ENCODE assay signal across 12 mouse cellular contexts in the genomic region with DNA sequence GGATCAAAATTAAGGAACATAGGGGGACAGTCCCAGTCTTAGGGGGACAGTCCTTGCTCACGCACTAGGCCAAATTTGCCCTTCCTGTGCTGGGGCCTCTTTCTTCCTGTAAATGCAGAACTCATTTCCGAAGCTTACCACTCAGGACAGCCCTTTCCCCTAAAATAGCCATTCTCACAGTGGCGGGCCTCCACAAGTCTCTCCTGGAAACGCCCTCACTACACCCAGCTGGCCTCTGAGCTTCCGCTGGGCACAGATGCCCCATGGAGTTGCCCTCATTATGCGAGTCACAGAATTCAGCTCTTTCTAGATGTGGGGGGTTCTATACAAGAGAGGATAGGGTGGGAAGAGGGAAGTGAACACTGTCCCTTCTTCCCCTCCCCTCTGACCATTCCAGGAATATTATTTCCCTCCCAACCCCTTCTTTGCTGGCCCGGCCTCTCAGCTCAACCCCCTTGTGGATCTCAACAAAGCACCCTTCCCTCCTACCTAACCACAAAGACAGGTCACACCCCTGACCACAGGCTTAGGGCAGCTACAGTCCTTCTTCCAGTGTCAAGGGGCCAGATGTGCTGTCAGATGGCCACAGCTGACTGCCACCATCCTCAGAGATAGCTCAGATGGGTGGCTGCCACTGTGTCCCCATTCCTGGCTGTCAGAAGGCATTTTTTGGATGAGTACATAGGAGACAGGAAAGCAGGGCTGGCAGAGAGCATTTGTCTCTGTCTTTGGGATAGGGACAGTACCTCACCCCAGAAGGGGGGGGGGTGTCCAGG. TPM values are rescaled to one million over a fixed set of nuclear protein-coding genes. Genes with fewer than 3 reads are reported as not detected.
A peak's percentile ranks its signal among the peaks of the same experiment; 100 is the strongest.
DNase-seq lines count a peak whose midpoint lies in the region; ATAC-seq lines count a peak whose summit lies in the region.
"Had no signal": no experiment of that assay in that cellular context is flagged by ENCODE, and none has a peak within 500 bp of the region (broad histone marks: within the 10 kb centered on the region; RNA-seq: fewer than 3 reads in every experiment).

No protein-coding gene starts in this region.

- no peak overlapping the region for H3K4me2 ChIP-seq in hindbrain, embryonic 13.5 days
- H3K4me2 ChIP-seq: heart, embryonic 12.5 days; limb, embryonic 13.5 days had no signal

- H3K27ac ChIP-seq in hindbrain, embryonic 10.5 days = 0 out of 2 replicates have a peak overlapping the region, but pooled peaks have one; percentile 30
- H3K27ac ChIP-seq in hindbrain, embryonic 13.5 days = no peak overlapping the region
- H3K27ac ChIP-seq: layer of hippocampus, adult 2 months; limb, embryonic 13.5 days had no signal

- H3K9ac ChIP-seq in hindbrain, embryonic 13.5 days = no peak overlapping the region
- H3K9ac ChIP-seq: heart, embryonic 12.5 days; limb, embryonic 13.5 days had no signal

- no peak for ATAC-seq in hindbrain, embryonic 13.5 days (ENCODE audit: low FRiP score)
- peak; percentile 76 for ATAC-seq in granulocyte monocyte progenitor cell, adult 5-6 weeks (replicated peaks; ENCODE audit: poor library complexity, severe bottlenecking)

- peaks cover 11% of the 10 kb centered on the region; the same call in 1 of the 2 replicates for H3K4me1 ChIP-seq in hindbrain, embryonic 10.5 days (replicated peaks)
- 0 out of 2 replicates have a peak, but pooled peaks cover 3% of the 10 kb centered on the region for H3K4me1 ChIP-seq in hindbrain, embryonic 13.5 days (replicated peaks)
- H3K4me1 ChIP-seq: limb, embryonic 13.5 days had no signal

- WGBS in hindbrain, embryonic 10.5 days = 70% methylated on average over 7 of the region's 7 CpGs
- WGBS in hindbrain, embryonic 13.5 days = 69% methylated on average over 7 of the region's 7 CpGs

- no peaks in the 10 kb centered on the region for H3K27me3 ChIP-seq in hindbrain, embryonic 10.5 days (ENCODE audit: insufficient read depth, poor library complexity, severe bottlenecking)
- H3K27me3 ChIP-seq in hindbrain, embryonic 13.5 days = no peaks in the 10 kb centered on the region
- H3K27me3 ChIP-seq: heart, embryonic 12.5 days; limb, embryonic 13.5 days had no signal

- no peaks in the 10 kb centered on the region for H3K9me3 ChIP-seq in hindbrain, embryonic 10.5 days
- H3K9me3 ChIP-seq in hindbrain, embryonic 13.5 days = no peaks in the 10 kb centered on the region
- H3K9me3 ChIP-seq: heart, embryonic 12.5 days; limb, embryonic 13.5 days had no signal

- no peak for DNase-seq in hindbrain, embryonic 10.5 days (ENCODE audit: low spot score)
- peak; percentile 49 to 58 for DNase-seq in lung, postnatal 4 days
- DNase-seq in spleen, postnatal 36 days (ENCODE audit: low spot score in 2 of 2) = peak; percentile 49 to 57
- DNase-seq in urinary bladder, postnatal 25 days (ENCODE audit: low spot score) = no peak
- no peak for DNase-seq in right cerebral cortex, postnatal 25 days
- no peak for DNase-seq in cerebellum, adult 18-20 months
- DNase-seq: right cerebral cortex, postnatal 14 days had no signal

- no peaks in the 10 kb centered on the region for H3K36me3 ChIP-seq in hindbrain, embryonic 10.5 days
- H3K36me3 ChIP-seq in hindbrain, embryonic 13.5 days = no peaks in the 10 kb centered on the region; the same call in 1 of the 2 replicates
- H3K36me3 ChIP-seq: heart, embryonic 12.5 days; limb, embryonic 13.5 days had no signal

- H3K4me3 ChIP-seq in hindbrain, embryonic 10.5 days = no peak overlapping the region
- no peak overlapping the region for H3K4me3 ChIP-seq in hindbrain, embryonic 13.5 days
- H3K4me3 ChIP-seq: heart, embryonic 12.5 days; layer of hippocampus, adult 2 months; limb, embryonic 13.5 days had no signal

RNA-seq across cellular contexts. Expression of a gene that starts 38.9 kb away (rescaled TPM):
- polyA plus RNA-seq in hindbrain, embryonic 10.5 days (2016; fragmentation: Nextera tagmentation; extraction: Ambion mirVana) = 3.4 and 4.0 TPM in 2 replicates
- polyA plus RNA-seq in hindbrain, embryonic 13.5 days (2015; fragmentation: Nextera tagmentation; extraction: Ambion mirVana) = 3.7 and 5.0 TPM in 2 replicates
- total RNA-seq in granulocyte monocyte progenitor cell, adult 5-6 weeks (2014; fragmentation: Nextera tagmentation) = 1.0 and 3.9 TPM in 2 replicates
- 0.30 and 0.98 TPM in 2 replicates for total RNA-seq in granulocyte monocyte progenitor cell, adult 5-6 weeks (2017)

Comparison
In these comparisons a context has a peak if more than half of its experiments do, and no peak if none do; other contexts are left out.
1. DNase-seq: peak in lung, postnatal 4 days (2 of 2) and spleen, postnatal 36 days (2 of 2); none in hindbrain, embryonic 10.5 days (single experiment), urinary bladder, postnatal 25 days (single experiment), right cerebral cortex, postnatal 25 days (single experiment) and cerebellum, adult 18-20 months (0 of 2).